In the genomic region with DNA sequence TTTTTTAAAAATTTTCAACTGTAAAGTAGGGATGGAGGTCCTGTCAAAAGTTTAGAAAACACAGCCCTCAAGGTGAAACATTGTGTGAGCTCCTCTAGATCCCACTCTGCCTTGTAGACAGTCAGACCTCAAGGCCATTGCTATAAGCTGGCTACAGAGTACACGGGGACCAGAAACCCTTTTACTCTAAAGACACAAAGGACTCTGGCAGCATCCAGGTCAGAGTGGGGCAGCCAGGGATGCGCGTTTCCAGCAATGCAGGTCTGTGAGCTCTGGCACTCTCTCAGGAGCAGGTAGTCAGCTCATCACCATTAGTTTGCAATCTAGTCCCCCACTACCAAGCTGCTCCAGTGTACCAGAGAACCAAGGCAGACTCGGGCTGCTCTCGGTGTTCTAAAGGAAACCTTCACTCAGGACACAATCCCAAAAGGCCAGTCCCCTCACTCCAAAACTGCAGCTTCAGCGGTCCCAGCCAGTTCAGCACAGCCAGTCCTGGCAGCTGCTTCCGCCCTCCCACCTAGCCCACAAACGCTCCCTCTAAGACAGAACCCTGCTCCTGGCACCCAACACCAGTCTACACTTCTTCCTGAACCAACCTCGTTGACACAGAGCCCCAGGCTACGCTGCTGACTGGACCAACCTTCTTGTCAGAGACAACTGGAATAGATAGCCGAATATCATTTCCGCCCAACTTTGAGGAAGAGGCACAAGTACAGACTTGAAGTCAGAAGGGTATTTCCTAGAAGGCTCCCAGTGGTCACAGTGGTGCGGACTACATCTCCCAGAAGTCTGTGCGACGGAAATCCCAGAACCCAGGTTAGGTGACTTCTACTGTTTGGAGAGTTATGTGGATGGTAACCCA, we compare ENCODE assay signal across 8 mouse cellular contexts. TPM values are rescaled to one million over a fixed set of nuclear protein-coding genes. Genes with fewer than 3 reads are reported as not detected.
DNase-seq lines count a peak whose midpoint lies in the region; ATAC-seq lines count a peak whose summit lies in the region.
"Not testable (repeated sequence)": the region's sequence is repeated elsewhere in the genome, so short reads cannot be mapped to it uniquely, and the experiment has no call there.

A gene (minus strand): TSS at position 684 of the 862 bp plus-strand sequence.
A gene (minus strand): TSS at position 761 of the 862 bp plus-strand sequence.

- H3K4me2 ChIP-seq in intestine, embryonic 14.5 days (ENCODE audit: low read length), result peak within 1 kb of the TSS; percentile 49

- not testable (repeated sequence) for H3K4me1 ChIP-seq in intestine, embryonic 14.5 days (replicated peaks; ENCODE audit: control insufficient read depth, insufficient read depth, low read length)

- peak; percentile 99 for ATAC-seq in activated CD4-positive, CD25-positive, alpha-beta regulatory T cell, adult 4 months
- peak; percentile 97 for ATAC-seq in intestine, embryonic 14.5 days (replicated peaks; ENCODE audit: low FRiP score, low TSS enrichment, low read depth)
- ATAC-seq in megakaryocyte progenitor cell, adult 5-6 weeks (replicated peaks; ENCODE audit: poor library complexity), result peak; percentile 92

- H3K4me3 ChIP-seq in intestine, embryonic 14.5 days (ENCODE audit: low read depth, low read length), result peak within 1 kb of the TSS; percentile 54

- not testable (repeated sequence) for H3K27me3 ChIP-seq in intestine, embryonic 14.5 days (replicated peaks; ENCODE audit: control insufficient read depth, insufficient read depth, low read length)

- peak within 1 kb of the TSS; percentile 35 for H3K9ac ChIP-seq in intestine, embryonic 14.5 days (ENCODE audit: low read length)

- DNase-seq in embryo, embryonic 9.5 days (ENCODE audit: extremely low spot score), result peak; percentile 72
- DNase-seq in gastrocnemius, postnatal 36 days, result peak; percentile 27 to 28
- peak; percentile 81 for DNase-seq in intestine, embryonic 14.5 days (ENCODE audit: low spot score)
- DNase-seq in left cerebral cortex, postnatal 14 days (ENCODE audit: low spot score in 2 of 2), result peak; percentile 22 to 63
- peak; percentile 43 for DNase-seq in right cerebral cortex, postnatal 25 days
- peak; percentile 71 to 79 for DNase-seq in urinary bladder, postnatal 36 days (ENCODE audit: low spot score in 2 of 2)

- H3K27ac ChIP-seq in intestine, embryonic 14.5 days (ENCODE audit: low read depth), result not testable (repeated sequence)

- not testable (repeated sequence) for H3K9me3 ChIP-seq in intestine, embryonic 14.5 days (ENCODE audit: control insufficient read depth, low read length)

- intact Hi-C loops in gastrocnemius, postnatal 36 days (cut with DNase I), result not testable (repeated sequence)
- intact Hi-C loops in left cerebral cortex, postnatal 14 days (cut with DNase I), result loop anchor here (2.0 kb wide), 1 partner anchor 200 kb away; no protein-coding TSS in a partner anchor

- 15% methylated on average over 13 of the region's 15 CpGs for WGBS in intestine, embryonic 14.5 days

- not testable (repeated sequence) for H3K36me3 ChIP-seq in intestine, embryonic 14.5 days (ENCODE audit: control insufficient read depth, insufficient read depth, low read length)

RNA-seq across cellular contexts. Expression of the first gene that starts in this region (rescaled TPM):
- 1 to 10 TPM; 1.3 to 2.3 TPM for polyA plus RNA-seq in activated CD4-positive, CD25-positive, alpha-beta regulatory T cell, adult 4 months (2017; shearing (Covaris generic))
- not detected for total RNA-seq in gastrocnemius, postnatal 36 days (2021)
- 0.34 and 0.54 TPM in 2 replicates for polyA plus RNA-seq in intestine, embryonic 14.5 days (2014; fragmentation: Nextera tagmentation; extraction: Ambion mirVana)
- total RNA-seq in left cerebral cortex, postnatal 14 days (2021), result not detected
- 1.7 and 2.1 TPM in 2 replicates for total RNA-seq in megakaryocyte progenitor cell, adult 5-6 weeks (2015)
- 1.00 and 1.2 TPM in 2 replicates for total RNA-seq in megakaryocyte progenitor cell, adult 5-6 weeks (2017)

RNA-seq across cellular contexts. Expression of the second gene that starts in this region (rescaled TPM):
- polyA plus RNA-seq in activated CD4-positive, CD25-positive, alpha-beta regulatory T cell, adult 4 months (2017; shearing (Covaris generic)), result 1 to 10 TPM; 6.5 to 8.4 TPM
- under 1 TPM; 0.12 to 0.23 TPM for total RNA-seq in gastrocnemius, postnatal 36 days (2021)
- polyA plus RNA-seq in intestine, embryonic 14.5 days (2014; fragmentation: Nextera tagmentation; extraction: Ambion mirVana), result 1.9 and 2.0 TPM in 2 replicates
- 1 to 10 TPM in 1 of 2 experiments, under 1 TPM in 1; 0.24 to 1.1 TPM for total RNA-seq in left cerebral cortex, postnatal 14 days (2021)
- total RNA-seq in megakaryocyte progenitor cell, adult 5-6 weeks (2015), result 4.8 and 5.2 TPM in 2 replicates
- 3.5 and 4.8 TPM in 2 replicates for total RNA-seq in megakaryocyte progenitor cell, adult 5-6 weeks (2017)

Comparison
In these comparisons a context has a peak if more than half of its experiments do, and no peak if none do; other contexts are left out.
1. Peak in DNase-seq in gastrocnemius, postnatal 36 days; RNA of the genes that start here not detected or under 1 TPM.
2. DNase-seq: peak in every context shown above with its lines; median percentile 81 in intestine, embryonic 14.5 days; 75 in urinary bladder, postnatal 36 days; 72 in embryo, embryonic 9.5 days; 43 in right cerebral cortex, postnatal 25 days; 42 in left cerebral cortex, postnatal 14 days; 28 in gastrocnemius, postnatal 36 days.